Mouse (Mus musculus) G1E (cell line): ENCODE measurements around the gene Umps.

Experiments used
- CTCF ChIP-seq: IDR thresholded peaks from 2 replicates; pipeline ENCODE4 v1.5.1; 2012; ENCODE audit warnings: low read depth, low read length, inconsistent platforms, mixed read lengths
- GATA1 ChIP-seq: IDR thresholded peaks from 2 replicates; pipeline ENCODE4 v1.6.1; 2012; ENCODE audit warnings: borderline replicate concordance, low read length, inconsistent platforms, mixed read lengths
- POLR2AphosphoS5 ChIP-seq: IDR thresholded peaks from 2 replicates; pipeline ENCODE4 v1.6.1; 2012; ENCODE audit warnings: low read depth, low read length, inconsistent platforms; ENCODE audit not compliant: insufficient replicate concordance
- TAL1 ChIP-seq: conservative IDR thresholded peaks from 2 replicates; pipeline ENCODE4 v1.6.1; 2012; ENCODE audit warnings: low read depth, low read length, inconsistent platforms, mixed read lengths

GRCm38 (mm10) chr16:33944126-33944525, 22.7 kb downstream of the Umps start:
- TF ChIP-seq TAL1 (no peak), CTCF (no peak), GATA1 (no peak), POLR2AphosphoS5 (no peak)
